Mouse (Mus musculus) layer of hippocampus, adult 9-10 months (tissue): Measurements from ENCODE around the gene Prkaa1.
"Not testable (repeated sequence)": the region's sequence is repeated elsewhere in the genome, so short reads cannot be mapped to it uniquely, and the experiment has no call there.

Experiments
- DNase-seq: peaks from one replicate; pipeline ENCODE4 v3.0.0; 2022; ENCODE audit warnings: low spot score

Gene Prkaa1

DNA sequence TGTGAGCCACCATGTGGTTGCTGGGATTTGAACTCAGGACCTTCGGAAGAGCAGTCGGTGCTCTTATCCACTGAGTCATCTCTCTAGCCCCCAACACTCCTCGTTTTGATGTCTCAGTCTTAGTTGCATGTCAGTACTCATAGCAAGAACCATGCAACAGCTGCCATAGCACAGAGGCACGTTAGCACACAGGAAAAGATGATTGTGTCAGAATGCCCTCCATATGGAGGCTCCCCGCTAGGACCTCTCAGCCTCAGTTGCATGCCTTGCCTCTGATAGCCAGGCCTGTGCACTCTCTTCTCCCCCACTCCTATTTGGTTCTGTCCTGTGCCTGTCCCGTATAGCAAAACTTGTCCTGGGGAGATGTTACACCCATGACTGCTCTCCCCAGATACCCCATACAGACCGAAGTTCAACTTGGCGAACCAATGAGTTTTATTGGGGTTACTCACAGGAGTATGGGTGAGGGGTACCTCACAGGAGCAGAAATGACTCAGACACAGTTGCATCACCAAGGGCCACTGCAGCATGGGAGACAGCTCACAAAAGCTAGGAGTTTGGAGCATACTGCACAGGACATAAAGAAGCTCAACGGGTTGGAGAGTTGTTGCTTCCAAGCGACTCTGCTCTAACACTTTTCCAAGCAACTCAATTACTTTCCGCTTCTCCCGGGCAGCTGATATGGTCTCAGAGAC, 14.4 kb upstream of the Prkaa1 start:
- no peak for DNase-seq

DNA sequence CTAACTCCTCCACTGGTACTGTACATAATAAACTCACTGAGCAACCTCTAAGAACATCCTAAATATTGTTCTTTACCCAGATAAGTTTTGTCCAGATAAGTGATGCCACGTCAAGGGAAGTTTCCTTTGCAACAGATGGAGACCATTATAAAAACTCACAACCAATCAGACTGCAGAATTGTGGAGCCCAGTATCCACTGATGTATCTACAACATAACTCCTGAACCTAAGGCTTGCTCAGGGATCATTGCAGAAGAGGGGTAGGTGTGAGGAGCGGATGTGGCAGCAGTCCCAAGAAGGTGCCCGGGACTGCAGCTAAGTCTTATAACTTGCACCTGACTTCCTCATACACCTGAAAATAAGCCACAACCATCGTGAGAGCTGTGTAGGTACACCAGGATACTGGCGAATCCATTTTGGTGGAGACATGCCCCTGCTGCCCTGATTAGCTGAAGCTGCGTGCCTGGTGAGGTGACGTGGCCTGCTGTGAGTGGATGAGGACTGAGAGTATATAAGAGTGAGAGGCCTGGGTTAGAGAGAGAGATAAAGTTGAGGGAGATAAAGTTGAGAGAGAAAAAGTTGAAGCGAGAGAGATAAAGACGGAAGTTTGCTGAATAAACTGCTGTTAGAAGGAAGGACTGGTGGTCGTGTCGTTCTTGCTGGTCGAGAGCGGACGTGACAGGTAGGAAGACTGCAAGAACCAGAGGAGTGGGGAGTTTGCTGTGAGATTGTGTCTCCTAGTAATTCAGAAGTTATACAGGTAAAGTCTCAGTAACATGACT, 12.6 kb upstream of the Prkaa1 start:
- not testable (repeated sequence) for DNase-seq

DNA sequence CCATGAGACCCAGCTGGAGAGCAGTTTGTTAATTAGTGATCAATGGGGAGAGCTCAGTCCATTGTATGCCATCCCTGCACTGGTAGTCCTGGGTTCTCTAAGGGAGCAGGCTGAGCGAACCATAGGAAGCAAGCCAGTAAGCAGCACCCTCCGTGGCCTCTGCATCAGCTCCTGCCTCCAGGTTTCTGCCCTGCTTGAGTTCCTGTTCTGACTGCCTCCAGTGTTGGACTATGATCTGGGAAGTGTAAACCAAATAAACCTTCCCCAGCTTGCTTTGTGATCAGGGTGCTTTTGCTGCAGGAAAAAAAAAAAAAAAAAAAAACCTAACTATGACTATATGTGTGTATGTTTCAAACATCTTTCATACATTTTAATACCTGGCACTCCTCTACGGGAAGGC, 10.4 kb upstream of the Prkaa1 start:
- no peak for DNase-seq

DNA sequence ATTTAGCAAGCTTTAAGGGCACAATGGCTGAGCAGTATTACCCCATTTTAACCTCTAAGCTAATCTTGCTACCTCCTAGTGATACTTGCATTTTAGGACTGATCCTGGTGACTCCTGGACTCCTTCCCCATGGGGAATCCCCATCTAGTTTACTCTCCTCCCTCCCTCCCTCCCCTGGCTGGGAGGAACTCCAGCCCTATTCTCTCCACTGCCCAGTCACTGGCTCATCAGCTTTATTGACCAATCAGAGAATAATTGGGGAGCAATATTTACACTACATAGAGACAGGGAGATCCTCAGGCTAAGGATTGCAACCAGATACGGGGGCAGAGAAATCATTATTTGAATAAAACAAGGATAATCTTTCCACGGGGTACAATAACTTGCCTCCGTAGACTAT, 9.5 kb upstream of the Prkaa1 start:
- DNase-seq, result no peak

DNA sequence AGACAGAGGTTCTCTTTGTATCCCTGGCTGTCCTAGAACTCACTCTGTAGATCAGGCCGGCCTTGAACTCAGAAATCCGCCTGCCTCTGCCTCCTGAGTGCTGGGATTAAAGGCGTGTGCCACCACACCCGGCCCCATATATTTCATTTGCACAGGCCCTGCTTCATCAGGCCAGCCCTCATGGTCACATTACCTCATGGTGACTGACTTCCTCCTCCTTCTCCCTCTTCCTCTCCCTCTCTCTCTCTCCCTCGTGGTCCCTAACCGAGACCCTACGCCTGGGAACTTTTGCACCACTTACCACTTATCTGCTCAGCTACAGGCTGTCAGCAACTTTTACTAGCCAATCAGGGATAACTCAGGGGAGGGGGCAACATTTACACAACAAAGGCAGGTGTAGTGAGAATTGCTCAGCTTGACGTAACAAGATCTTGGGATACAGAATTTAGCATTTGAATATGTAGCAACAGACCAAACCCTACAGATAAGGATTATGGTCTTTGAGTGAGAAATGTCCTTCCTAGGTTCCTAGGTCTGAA, 8.6 kb upstream of the Prkaa1 start:
- DNase-seq, result no peak

DNA sequence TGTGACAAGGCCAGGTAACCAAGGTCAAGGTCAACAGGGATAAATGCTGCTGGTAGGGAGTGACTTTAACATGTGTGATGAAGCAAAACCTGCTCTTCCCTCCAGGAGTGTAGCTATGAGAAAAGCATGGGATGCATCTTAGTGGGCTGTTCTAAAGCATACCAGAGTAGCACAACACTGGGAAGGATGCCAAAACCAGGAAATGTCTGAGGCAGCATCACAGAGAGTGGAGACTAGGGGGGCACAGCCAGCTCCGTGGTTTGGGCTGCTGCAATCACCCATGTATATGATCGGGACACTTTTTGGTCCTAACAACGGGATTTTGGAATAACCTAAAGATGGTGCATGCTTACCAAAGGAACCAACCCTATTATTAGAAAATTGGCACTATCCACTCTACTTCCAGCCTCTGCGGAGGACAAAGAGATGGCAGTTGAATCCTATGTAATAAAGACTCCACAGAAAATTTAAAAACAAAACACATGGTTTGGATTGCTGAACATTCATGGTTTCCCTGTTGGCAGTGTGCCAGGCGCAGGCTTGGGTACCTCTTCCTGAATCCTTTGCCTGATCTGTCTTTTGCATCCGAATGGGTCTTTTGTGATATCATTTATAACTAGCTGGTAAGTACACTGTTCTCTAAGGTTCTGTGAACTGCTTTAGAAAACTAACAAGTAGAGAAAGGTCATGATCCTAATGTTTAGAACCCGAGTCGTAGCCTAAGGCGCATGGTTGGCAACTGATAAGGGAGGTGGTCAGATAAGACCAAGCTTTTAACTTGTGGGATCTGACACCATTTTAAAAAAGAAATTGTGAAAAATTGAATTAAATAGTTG, 5.4 kb upstream of the Prkaa1 start:
- DNase-seq, result no peak

DNA sequence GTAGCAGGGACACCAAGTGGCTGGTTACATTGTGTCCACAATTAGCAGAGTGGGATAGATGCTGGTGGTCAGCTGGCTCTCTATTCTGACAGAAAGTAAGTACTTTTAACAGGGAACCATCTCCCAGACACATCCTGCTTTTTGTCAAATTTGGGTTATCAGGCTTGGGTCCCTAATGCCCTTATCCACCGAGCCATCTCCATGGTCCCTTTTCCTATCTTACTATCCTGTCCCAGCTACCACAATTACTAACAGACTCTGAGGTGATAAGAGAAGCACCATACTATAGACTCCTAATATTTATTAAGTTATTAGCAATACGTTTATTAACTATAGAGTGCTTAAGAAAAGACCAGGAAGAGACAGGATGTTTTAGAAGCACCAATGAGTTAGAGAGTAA, 4.3 kb upstream of the Prkaa1 start:
- no peak for DNase-seq

DNA sequence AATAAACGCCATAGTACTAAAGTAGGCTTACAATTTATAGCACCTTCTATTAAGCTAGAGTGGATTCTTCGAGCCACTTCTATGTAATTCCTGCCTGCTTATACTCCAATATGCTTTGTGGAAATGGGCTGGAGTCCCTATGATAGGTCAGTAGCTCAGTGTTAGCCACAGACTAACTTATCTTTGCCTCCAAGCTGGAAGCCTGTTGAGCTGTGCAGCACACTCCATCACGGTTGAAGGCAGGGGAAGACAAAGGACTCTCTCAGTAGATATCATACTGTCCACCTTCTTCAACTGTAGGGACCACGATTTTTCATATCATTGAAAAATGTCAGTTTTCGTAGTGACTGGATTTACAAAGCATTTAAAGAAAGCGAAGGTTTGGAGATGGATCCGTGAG, 3.8 kb upstream of the Prkaa1 start:
- no peak for DNase-seq

DNA sequence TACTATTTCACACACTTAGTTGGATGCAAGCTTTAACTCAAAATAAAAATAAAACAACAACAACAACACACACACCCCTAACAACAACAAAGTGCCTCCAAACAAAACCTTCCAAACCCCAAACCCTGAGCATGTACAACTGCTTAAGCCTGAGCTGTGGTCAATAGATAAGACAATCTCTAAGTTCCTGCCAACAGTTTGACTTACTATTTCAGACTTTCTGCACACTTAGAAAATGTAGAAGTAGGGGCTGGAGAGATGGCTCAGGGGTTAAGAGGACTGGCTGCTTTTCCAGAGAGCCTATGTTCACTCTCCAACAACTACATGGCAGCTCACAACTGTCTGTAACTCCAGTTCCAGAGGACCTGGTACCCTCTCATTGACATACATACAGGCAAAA, 3.3 kb upstream of the Prkaa1 start:
- DNase-seq, result no peak

DNA sequence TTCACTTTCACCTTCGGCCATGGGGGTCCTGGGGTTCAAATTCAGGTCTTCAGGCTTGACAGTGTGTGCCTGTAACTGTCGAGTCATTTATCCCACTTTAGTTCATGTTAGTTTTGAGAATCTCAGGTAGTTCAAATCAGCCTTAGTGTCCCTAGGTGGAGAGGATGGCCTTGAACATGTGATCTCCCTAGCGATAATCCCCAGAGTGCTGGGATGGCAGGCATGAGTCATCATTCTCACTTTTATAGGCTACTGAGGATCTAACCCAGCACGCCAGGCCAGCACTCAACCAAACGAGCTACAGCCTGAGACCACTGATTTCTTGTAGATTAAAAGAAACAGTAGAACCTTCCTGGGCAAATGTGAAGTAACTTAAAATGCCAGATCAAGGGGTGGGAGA, 1.6 kb upstream of the Prkaa1 start:
- no peak for DNase-seq

DNA sequence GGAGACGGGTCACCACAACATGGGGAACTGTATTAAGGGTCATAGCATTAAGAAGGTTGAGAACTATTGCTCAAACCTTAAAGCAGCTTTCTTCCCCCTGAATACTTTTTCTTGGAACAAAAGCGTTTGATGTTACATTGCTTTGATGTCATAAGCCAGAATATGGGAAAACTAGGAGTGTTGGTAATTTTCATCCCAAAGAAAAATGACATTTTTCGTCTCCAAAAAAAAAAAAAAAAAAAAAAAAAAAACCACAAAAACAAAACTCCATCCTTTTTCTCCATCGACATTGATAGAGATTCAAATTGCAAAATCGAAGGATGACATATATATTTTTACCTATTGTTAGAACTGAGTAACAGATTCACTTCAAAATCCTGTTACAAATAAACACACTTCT, 947 bp upstream of the Prkaa1 start:
- no peak for DNase-seq

DNA sequence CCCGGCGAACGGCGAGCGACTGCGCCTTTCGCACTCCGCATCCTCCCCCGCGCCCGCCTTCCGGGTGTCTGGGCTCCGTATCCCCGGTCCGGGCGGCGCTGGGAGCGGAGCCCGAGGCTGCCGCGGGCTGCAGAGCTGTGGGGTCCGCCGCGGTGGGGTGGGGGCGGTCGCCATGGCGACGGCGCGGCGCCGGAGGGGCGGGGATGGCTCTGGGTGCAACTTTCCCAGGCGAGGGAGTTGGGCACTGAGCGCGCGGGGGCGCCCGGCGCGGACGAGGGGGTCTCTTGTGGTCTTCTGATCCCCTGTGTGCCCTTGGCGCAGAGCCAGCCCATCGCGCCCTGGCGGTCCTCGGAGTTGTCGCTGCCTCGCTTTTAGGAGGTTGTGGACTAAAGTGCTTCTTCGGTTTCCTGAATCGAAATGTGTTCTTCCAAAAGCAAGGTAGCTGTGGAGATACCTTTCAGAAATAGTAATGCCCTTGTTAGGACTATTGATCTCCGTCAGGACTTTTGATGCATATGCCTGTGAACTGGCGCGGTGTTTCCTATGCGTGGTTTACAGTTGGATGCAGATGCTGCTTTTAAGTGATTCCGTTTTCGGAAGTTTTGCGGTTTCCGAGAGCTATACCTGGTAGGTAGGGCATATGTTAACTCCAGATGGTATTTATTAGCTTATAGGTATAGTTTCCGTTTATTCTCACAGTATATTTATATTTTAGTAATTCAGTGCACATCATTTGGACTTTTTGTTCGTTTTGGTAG, 539 bp downstream of the Prkaa1 start:
- DNase-seq, result peak; percentile 8

DNA sequence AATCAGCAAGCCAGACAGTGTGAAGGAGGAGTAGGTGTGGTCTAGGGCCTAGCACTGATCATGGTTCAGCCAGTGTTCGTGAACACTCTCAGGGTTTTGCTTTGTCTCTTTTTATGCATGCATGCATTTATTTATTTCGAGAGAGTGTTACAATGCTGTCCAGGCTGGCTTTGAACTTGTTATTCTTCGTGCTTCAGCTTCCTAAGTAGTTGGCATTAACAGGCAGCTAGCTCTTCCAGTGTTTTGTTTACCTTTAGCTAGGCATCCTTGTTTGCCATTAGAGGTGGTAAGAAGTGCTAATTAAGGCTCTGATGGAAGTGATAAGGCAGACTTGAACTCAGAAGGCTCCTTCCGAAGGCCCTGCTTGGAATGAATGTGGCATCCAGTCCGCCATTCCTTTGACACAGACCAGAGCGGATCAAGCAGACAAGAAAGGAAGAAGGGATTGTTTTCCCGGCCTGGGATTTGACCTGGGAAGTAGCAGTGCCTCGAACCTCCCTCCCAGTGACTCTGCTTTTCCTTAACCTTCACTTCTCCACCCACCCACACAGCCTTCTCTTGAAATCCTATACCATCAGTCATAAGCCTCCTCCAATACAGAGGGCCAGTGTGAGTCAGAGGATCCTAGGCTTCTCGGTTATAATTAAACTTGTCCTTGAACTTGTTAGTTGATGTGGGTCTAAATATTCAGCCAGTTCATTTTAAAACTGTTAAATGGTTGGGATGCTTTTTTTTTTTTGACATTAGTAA, 1.7 kb downstream of the Prkaa1 start:
- DNase-seq, result no peak

DNA sequence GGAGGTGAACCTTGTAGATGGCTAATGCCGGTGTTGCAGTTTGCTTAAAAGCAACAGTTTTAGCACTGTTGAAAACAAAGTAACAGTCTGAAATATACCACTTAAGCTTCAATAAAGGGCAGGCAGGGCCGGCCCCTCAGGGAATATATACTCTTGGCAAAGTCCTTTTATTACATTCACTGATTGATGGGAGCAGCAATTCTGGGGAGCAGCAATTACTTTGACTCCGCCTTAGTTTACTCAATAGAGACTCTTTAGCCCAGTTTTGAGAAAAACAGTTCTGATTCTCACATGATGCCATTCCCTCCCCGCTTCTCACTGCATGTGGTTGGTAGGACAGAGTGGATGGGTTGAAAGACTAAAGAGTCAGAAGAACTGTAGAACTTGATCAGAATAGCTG, 5.5 kb downstream of the Prkaa1 start:
- no peak for DNase-seq

DNA sequence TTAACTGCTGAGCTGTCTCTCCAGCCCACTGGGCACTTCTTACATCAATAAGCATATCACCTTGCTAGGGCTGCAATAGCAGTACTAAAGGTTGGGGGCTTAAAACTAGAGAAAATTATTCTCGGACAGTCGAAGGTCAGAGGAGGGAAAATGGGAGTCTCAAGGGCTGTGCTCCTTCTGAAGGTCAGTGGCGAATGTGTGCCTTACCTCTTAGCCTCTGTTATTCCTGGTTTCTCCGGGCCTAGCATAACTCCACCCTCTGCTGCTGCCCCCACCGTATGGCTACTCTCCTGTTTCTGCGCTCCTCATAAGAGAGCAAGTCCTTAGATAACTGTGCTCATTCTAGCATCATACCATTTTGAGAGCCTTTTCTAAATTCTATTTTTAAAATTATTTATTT, 8.5 kb downstream of the Prkaa1 start:
- no peak for DNase-seq

DNA sequence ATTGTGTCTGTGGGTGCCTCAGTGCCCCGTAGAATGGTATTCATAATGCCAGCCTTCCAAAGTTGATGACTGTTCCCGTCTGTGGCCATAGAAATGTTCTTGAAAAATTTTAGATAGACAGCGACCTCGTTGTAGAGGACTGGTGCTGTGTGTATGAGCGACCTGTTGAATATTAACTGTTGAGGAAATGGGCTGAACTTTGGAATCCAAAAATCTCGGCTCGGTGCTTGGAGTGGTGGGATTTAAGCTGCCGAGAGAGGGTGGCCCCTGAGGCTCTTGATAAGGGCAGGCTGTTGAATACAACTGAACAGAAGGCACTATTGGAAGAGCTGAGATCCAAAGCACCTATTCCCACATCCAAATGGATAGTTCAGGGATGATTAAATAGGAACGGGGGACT, 11.0 kb downstream of the Prkaa1 start:
- no peak for DNase-seq

DNA sequence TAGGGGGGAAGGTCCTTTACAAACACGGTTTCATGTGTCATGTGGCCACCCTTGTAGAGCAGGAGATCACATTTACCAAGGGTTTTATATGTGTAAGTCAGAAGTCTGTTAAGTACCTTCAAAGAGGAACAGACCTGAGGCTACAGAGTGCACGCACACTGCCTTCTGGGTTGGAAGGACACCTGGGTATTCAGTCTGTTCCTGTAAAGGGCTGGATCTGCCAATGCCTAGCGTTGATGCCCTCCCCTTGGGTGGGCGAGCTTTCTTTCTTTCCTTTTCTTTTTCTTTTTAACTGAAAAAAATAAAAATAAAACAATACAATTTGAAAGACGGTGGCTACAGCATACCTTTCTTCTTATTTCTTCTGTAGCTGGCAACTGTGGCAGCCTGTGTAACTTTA, 11.4 kb downstream of the Prkaa1 start:
- DNase-seq, result no peak

DNA sequence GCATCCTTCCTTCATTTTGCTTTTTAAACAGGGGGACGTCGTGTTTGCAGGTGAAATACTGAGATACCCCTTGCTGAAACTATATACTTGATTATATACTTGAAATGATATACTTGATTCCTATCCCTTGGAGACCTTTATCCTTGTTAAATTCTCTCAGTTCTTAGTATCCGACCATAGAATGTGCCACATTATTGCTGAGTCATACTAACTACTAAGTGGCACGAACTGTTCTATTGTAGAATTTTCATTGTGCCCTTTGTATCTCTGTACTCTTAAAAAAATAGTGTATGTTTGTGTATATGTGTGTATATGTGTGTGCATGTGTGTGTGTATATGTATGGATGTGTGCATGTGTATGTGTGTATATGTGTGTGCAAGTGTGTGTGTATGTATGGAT, 12.7 kb downstream of the Prkaa1 start:
- DNase-seq, result no peak

DNA sequence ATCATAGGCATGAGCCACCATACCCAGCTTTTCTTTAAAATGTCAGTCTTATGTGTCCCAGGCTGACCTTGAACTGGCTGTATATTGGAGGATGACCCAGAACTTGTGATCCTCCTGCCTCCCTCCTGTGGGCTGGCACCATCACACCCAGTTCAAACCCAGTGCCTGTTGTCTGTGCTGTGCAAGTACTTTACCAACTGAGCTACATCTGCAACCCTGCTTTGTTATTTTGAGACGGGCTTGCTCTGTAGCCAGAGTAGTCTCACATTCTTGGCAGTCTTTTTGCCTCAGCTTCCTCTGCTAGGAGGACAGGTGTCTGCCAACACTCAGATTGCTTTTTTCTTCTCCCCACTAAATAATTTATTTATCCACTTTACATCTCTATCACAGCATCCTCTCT, 13.7 kb downstream of the Prkaa1 start:
- no peak for DNase-seq

DNA sequence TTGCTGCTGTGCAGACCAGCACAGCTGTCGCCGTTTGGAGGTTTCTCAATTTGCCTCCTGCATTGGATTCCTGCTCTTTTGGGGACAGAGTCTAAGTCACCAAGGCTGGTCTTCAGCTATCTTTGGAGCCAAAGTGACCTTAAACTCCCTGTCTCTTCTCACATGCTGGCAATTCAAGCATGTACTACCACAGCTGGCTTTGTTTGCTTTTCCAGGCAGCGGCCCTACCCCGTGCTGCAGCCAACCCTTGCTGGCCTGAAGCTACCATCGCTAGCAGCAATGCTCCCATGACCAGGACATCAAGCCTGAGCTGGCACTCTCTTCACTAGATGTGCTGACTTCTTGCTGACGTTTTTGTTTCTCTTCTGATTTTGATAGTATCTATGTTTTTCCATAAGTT, 15.2 kb downstream of the Prkaa1 start:
- DNase-seq, result no peak

DNA sequence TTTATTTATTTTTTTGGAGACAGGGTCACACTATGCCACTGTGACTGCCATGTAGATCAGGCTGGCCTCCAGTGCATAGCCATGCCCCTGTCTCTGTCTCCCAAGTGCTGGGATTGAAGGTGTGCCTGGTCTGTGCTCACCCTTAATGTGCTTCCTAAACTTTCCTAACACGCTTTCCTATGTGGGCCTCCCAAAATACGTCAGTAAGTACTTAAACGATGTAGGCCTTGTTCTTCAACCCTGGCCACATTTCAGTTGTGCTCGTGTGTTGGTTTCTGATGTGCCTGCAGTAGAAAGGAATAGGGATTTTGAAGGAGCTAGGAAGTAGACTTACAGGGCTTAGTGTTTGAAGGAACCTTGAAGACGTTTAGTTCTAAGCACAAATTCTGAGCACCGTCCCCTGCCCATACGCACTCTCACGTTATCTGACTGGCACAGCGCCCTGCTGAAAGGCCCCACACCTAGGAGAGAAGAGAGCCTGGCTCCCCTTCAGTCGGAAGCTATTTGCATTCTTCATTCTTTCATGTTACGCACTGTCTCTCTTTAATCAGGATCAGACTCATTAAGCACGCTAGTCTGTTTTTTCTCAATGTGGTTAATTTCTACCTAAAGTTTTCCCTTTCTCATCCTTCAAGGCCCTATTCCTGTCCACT, 21.6 kb downstream of the Prkaa1 start:
- DNase-seq, result no peak
